Mouse (Mus musculus) cerebellum, adult 8-10 months (tissue): ENCODE data around the gene Rbpjl.

Experiments
- DNase-seq: peaks from one replicate; pipeline ENCODE4 v3.0.0; 2022

The Rbpjl gene

GRCm38 (mm10) chr2:164449341-164450042 lies 46.6 kb downstream of the Rbpjl start:
- no peak for DNase-seq

GRCm38 (mm10) chr2:164452000-164452676 lies 49.2 kb downstream of the Rbpjl start:
- DNase-seq = no peak

GRCm38 (mm10) chr2:164453047-164453757 lies 50.3 kb downstream of the Rbpjl start:
- DNase-seq = no peak

GRCm38 (mm10) chr2:164453887-164454500 lies 51.1 kb downstream of the Rbpjl start:
- no peak for DNase-seq

- DNase-seq = no peak
Measured at GRCm38 (mm10) chr2:164454846-164455245, 51.9 kb downstream of the Rbpjl start.

- no peak for DNase-seq
Measured at GRCm38 (mm10) chr2:164455421-164456190, 52.7 kb downstream of the Rbpjl start.

GRCm38 (mm10) chr2:164456413-164456812 lies 53.5 kb downstream of the Rbpjl start:
- DNase-seq = no peak

GRCm38 (mm10) chr2:164456864-164457300 lies 53.9 kb downstream of the Rbpjl start, which contains the start of gene Sys1:
Sys1 (plus strand) TSS chr2:164456964.
- no peak for DNase-seq

GRCm38 (mm10) chr2:164457942-164458341 lies 55.0 kb downstream of the Rbpjl start:
- DNase-seq = no peak

GRCm38 (mm10) chr2:164458535-164458934 lies 55.6 kb downstream of the Rbpjl start:
- no peak for DNase-seq

- DNase-seq = peak; percentile 96
Measured at GRCm38 (mm10) chr2:164460745-164461551, 58.0 kb downstream of the Rbpjl start, which contains the start of gene Gm20458. Gm20458 (plus strand) TSS chr2:164460967.
